Mouse (Mus musculus) hindbrain, embryonic 13.5 days (tissue): ENCODE data around the gene Mok. TPM values are rescaled to one million over a fixed set of nuclear protein-coding genes. Genes with fewer than 3 reads are reported as not detected.

ENCODE experiments used
- ATAC-seq: fragments of 200-750 bp; cut with Nextera tagmentation; 2 replicates; pipeline ENCODE4 v1.8.0; 2017; ENCODE audit warnings: moderate TSS enrichment; ENCODE audit not compliant: low FRiP score
- H3K27ac ChIP-seq: fragments of 300-500 bp; sonication (generic); 2 replicates; pipeline ENCODE4 v1.5.1; 2015; ENCODE audit warnings: inconsistent platforms, mild to moderate bottlenecking, moderate library complexity
- H3K27me3 ChIP-seq: fragments of 300-500 bp; sonication (generic); 2 replicates; pipeline ENCODE4 v1.6.1; 2015; ENCODE audit warnings: mild to moderate bottlenecking, inconsistent platforms
- H3K36me3 ChIP-seq: fragments of 300-500 bp; sonication (generic); 2 replicates; pipeline ENCODE4 v1.6.1; 2015; ENCODE audit warnings: mild to moderate bottlenecking, inconsistent platforms
- H3K4me1 ChIP-seq: fragments of 300-500 bp; sonication (generic); replicated peaks from 2 replicates; pipeline ENCODE4 v1.6.1; 2015; ENCODE audit warnings: inconsistent platforms
- H3K4me2 ChIP-seq: fragments of 300-500 bp; sonication (generic); 2 replicates; pipeline ENCODE4 v1.6.1; 2015; ENCODE audit warnings: inconsistent platforms, mild to moderate bottlenecking, moderate library complexity
- H3K4me3 ChIP-seq: fragments of 300-500 bp; sonication (generic); 2 replicates; pipeline ENCODE4 v1.5.1; 2015; ENCODE audit warnings: mild to moderate bottlenecking, inconsistent platforms
- H3K9ac ChIP-seq: fragments of 300-500 bp; sonication (generic); 2 replicates; pipeline ENCODE4 v1.6.1; 2015; ENCODE audit warnings: mild to moderate bottlenecking, inconsistent platforms
- H3K9me3 ChIP-seq: fragments of 300-500 bp; sonication (generic); 2 replicates; pipeline ENCODE4 v1.6.1; 2016; ENCODE audit warnings: inconsistent platforms
- WGBS: fragments of 180-500 bp; shearing (Covaris S2); methylation state at CpG from one replicate; pipeline ENCODE4 v1.1.7; 2015; 5-methylcytosine and 5-hydroxymethylcytosine counted together
- polyA plus RNA-seq: library from polyadenylated mRNA; unstranded; fragments of >200 nt; fragmentation: Nextera tagmentation; extraction: Ambion mirVana; gene quantifications from 2 replicates; pipeline ENCODE4 v1.2.1, GENCODE M21; 2015

The Mok gene
- polyA plus RNA-seq, 1 experiment from 2014 or later = 13.4 TPM

DNA sequence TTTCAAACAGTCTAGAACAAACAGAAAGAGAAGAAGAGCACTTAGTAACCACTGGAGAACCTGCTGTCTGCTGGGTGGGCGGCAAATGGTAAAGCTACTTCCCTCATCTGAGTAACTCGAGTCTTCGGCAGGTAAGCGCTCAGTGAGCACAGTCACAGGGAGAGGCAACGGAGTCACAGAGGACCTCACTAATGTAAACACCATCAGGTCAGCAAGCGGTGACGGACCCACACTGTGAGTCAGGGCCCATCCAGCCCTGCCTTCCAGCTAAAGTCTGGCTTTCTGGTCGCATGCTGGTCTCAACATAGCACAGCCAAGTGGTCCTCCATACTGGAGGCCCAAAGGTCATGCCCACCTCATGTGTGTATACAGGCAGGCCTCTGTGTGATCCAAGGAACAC is 21.4 kb downstream of the Mok start:
- H3K36me3 ChIP-seq = peaks cover 12% of the 10 kb centered on the region
- no peak for ATAC-seq
- H3K27me3 ChIP-seq = no peaks in the 10 kb centered on the region
- H3K9ac ChIP-seq = no peak overlapping the region
- WGBS = 80% methylated on average over 8 of the region's 8 CpGs
- no peaks in the 10 kb centered on the region for H3K9me3 ChIP-seq
- no peak overlapping the region for H3K27ac ChIP-seq
- H3K4me2 ChIP-seq = no peak overlapping the region
- H3K4me1 ChIP-seq = no peaks in the 10 kb centered on the region
- no peak overlapping the region for H3K4me3 ChIP-seq

DNA sequence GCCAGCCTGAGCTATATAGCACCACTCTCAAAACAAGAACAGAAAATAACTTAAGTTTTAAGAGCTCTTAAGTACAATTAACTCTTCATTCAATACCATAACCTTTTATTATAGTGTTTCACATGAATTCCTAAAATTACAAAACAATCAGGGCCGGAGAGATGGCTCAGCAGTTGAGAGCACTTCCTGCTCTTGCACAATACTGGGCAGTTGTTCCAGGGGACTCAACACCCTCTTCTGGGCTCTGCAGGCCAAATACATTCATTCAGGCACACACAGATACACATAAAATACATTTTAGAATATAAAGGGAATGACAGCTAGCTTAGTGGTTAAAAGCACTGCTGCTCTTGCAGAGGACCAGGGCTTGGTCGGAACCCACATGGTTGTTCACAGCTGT is 23.9 kb downstream of the Mok start:
- no peak overlapping the region for H3K4me3 ChIP-seq
- H3K4me1 ChIP-seq = no peaks in the 10 kb centered on the region
- peaks cover 27% of the 10 kb centered on the region for H3K36me3 ChIP-seq
- 97% methylated on average over 2 of the region's 2 CpGs for WGBS
- H3K9ac ChIP-seq = no peak overlapping the region
- no peaks in the 10 kb centered on the region for H3K9me3 ChIP-seq
- H3K27me3 ChIP-seq = no peaks in the 10 kb centered on the region
- no peak overlapping the region for H3K27ac ChIP-seq
- ATAC-seq = no peak
- H3K4me2 ChIP-seq = no peak overlapping the region

DNA sequence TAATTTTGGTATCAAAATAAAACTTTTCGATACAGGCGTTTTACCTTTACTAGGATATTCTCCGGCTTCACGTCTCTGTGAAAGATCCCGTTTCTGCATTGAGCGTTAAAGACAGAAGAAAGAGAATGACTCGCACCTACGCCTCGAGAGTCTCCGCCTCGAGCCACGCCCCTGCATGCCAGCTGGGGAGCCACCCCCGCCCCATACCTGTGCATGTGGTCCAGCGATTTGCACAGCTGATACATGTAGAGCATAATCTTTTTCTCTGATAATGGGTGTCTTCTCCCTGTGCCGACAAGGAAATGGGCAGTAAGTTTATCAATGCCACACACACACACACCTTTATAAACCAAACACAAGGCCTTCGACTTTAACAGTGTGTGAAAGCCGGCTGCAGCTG is 25.8 kb downstream of the Mok start:
- Histone ChIP-seq H3K4me2 (no peak overlapping the region), H3K27ac (no peak overlapping the region), H3K4me3 (no peak overlapping the region), H3K36me3 (peaks cover 36% of the 10 kb centered on the region), H3K9ac (no peak overlapping the region), H3K4me1 (no peaks in the 10 kb centered on the region), H3K9me3 (no peaks in the 10 kb centered on the region), H3K27me3 (no peaks in the 10 kb centered on the region)
- WGBS = 83% methylated on average over 17 of the region's 17 CpGs
- no peak for ATAC-seq

DNA sequence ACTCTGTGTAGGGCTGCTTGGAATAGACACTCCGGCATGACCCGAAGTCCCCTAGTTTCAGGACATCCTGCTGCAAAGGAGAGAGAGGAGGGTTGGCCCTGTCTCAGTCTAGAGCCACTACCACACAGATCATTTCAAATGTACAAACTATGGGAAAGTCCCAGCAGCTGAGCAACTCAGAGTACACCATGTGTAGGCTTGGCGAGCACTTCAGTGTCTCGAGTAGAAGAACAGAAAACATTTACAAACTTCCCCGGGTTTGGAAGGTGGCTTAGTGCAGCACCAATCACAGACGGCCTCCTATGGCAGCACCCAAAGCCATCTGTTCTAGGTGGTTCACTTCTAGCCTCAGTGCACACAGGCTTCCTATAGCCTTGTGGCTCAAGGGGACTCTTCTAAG is 27.1 kb downstream of the Mok start:
- Histone ChIP-seq H3K27ac (no peak overlapping the region), H3K9ac (no peak overlapping the region), H3K4me3 (no peak overlapping the region), H3K27me3 (no peaks in the 10 kb centered on the region), H3K36me3 (peaks cover 37% of the 10 kb centered on the region), H3K4me1 (0 out of 2 replicates have a peak, but pooled peaks cover 4% of the 10 kb centered on the region), H3K4me2 (no peak overlapping the region), H3K9me3 (no peaks in the 10 kb centered on the region)
- 90% methylated on average over 6 of the region's 6 CpGs for WGBS
- no peak for ATAC-seq

DNA sequence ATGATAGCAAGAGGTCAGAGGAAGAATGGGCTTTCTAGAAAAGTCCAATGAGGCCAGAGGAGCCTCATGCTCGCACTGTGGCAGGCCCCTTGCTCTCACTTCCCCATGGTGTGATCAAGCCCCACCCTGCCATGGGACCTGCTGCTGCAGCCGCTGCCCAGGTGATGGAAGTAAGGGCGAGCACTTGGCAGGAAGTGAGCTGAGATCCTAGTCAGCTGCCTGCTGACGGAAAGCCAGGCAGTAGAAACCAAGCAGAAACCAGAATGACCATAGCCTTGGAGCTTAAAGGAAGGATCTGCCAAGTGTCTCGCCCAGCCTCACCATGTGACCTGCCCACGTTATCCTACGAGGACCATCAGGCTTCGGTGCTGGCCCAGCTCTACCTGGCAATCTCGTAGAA is 27.6 kb downstream of the Mok start:
- no peak overlapping the region for H3K27ac ChIP-seq
- no peak overlapping the region for H3K4me3 ChIP-seq
- 95% methylated on average over 9 of the region's 9 CpGs for WGBS
- H3K4me1 ChIP-seq = 0 out of 2 replicates have a peak, but pooled peaks cover 9% of the 10 kb centered on the region
- no peak overlapping the region for H3K9ac ChIP-seq
- peaks cover 37% of the 10 kb centered on the region for H3K36me3 ChIP-seq
- H3K9me3 ChIP-seq = no peaks in the 10 kb centered on the region
- no peaks in the 10 kb centered on the region for H3K27me3 ChIP-seq
- H3K4me2 ChIP-seq = no peak overlapping the region
- no peak for ATAC-seq

DNA sequence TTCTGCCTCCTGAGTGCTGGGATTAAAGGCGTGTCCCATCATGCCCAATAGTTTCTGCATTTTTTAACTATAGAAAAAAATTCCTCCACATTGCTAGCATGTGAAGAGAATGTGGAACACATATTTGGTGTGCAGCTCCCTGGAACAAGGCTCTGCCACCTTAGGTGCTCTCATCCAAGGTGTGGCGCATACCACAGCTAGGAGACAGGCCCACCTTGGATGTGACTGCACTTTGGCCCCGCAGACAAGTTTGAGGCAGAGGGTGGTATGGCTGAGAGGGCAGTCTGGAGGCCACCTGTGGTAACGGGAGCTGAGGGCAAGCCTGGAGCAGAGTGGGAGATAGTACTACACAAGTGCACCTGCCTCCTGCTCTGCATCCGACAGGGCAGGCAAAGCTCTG is 31.9 kb downstream of the Mok start:
- Histone ChIP-seq H3K4me1 (peaks cover 19% of the 10 kb centered on the region), H3K27ac (peak overlapping the region; percentile 20; the same call in 1 of the 2 replicates), H3K4me3 (no peak overlapping the region), H3K27me3 (no peaks in the 10 kb centered on the region), H3K36me3 (peaks cover 53% of the 10 kb centered on the region), H3K9me3 (no peaks in the 10 kb centered on the region), H3K9ac (no peak overlapping the region), H3K4me2 (no peak overlapping the region)
- ATAC-seq = no peak
- WGBS = 86% methylated on average over 5 of the region's 5 CpGs

DNA sequence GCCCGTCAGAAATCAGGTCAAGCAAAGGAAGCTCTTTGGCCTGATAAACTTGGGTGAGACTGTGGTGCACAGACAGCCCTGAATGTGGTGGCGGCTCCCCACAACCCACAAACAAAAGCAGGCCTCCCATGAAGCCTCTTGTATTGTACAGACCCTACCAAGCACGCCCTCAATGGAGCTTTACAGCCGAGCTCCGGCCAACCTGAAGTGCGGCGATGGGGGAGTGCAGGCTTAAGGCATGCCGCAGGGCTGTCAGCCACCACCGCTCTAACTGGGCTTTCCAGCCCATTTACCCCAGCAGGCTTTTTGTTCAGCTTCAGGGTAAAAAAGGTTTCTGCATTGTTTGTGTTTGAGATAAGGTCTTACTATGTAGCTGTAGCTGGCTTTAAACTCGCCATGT is 32.3 kb downstream of the Mok start:
- Histone ChIP-seq H3K4me3 (no peak overlapping the region), H3K36me3 (peaks cover 51% of the 10 kb centered on the region), H3K4me1 (peaks cover 19% of the 10 kb centered on the region), H3K4me2 (no peak overlapping the region), H3K27ac (no peak overlapping the region; the same call in 1 of the 2 replicates), H3K9me3 (no peaks in the 10 kb centered on the region), H3K27me3 (no peaks in the 10 kb centered on the region), H3K9ac (0 out of 2 replicates have a peak overlapping the region, but pooled peaks have one; percentile 6)
- ATAC-seq = no peak
- WGBS = 17% methylated on average over 10 of the region's 10 CpGs

DNA sequence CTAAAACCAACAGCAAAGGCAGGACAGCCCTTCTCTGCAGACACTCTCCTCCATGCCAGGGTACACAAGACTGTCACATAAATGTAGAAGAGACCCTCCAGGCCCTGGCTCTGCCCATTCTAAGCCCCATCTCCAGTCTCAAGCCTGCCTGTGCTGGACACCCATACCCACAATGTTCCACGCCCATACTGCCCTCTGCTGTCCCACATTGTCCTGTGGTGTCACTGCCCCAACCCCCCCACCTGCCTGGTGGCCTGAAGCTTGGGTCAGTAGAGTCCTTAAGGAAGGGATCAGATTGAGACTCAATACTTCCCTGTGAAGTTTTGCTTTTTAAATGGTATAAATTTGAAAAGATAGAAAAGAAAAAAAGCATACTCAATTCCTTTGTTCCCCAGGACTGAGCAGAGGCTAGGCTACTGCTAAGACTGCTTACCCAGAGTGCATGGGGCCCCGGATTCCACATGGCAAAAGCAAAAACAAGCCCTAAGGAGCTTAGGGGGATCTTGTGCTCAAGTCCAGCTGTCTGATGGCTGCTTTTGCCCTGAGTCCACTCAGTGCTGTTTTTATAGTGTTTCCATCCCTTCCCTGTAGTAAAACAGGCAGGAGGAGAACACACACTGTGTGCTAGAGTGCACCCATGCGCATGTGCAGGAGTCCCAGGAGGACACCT is 34.3 kb downstream of the Mok start:
- Histone ChIP-seq H3K9ac (no peak overlapping the region), H3K4me1 (peaks cover 19% of the 10 kb centered on the region), H3K27ac (no peak overlapping the region), H3K36me3 (peaks cover 38% of the 10 kb centered on the region), H3K4me3 (no peak overlapping the region), H3K4me2 (no peak overlapping the region), H3K9me3 (no peaks in the 10 kb centered on the region), H3K27me3 (no peaks in the 10 kb centered on the region)
- 79% methylated on average over 3 of the region's 3 CpGs for WGBS
- no peak for ATAC-seq

DNA sequence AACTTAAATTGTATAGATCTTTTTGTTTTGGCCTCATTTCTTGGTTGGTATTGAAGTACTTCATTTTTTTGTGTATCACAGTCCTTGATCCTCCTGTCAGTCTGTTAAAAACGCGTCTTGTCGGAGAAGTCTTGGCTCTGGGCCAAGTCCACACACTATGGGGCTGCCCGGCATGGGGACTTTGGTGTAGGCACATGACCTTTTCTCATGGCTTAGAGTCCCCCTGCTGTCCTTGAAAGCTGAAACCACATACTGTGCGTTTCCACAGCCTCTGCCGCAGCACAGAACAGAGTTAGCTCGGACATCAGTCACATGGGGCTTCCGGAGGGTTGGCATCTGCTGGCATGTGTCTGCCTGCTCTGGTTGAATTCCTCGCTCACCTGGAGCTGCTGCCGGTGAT is 36.5 kb downstream of the Mok start:
- Histone ChIP-seq H3K36me3 (peaks cover 24% of the 10 kb centered on the region; the same call in 1 of the 2 replicates), H3K4me2 (no peak overlapping the region), H3K27ac (no peak overlapping the region), H3K9ac (no peak overlapping the region), H3K27me3 (no peaks in the 10 kb centered on the region), H3K4me3 (no peak overlapping the region), H3K9me3 (no peaks in the 10 kb centered on the region), H3K4me1 (peaks cover 17% of the 10 kb centered on the region)
- ATAC-seq = peak; percentile 72; the same call in 1 of the 2 replicates
- WGBS = 25% methylated on average over 10 of the region's 10 CpGs

DNA sequence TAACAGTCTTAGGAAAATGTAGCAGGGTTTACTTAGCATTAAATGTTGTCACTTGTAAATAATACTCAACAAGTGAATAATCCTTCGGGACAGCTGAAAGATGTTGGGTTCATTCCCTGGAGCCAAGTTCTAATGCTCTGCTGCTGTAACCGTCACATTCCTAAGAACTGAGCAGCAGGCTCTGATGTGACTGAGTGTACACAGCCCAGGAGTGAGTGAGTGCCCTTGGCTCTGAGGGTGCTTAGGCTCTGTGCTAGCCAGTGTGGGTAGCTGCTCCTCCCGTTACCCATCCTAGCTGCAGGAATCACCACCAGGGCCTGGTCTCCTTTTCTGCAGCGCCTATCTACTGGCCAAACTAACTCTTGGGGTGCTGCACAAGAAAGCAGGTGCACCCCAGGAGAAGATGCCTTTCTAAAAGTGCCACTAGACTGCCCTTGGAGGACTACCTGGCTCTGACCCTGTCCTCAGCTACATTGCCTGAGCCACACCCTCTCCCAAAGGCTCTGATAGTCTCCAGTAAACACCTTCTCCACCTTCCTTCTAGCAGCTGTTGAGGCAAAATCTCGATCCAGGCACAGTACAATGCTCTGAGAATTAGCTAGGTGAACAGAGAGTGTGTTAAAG is 38.0 kb downstream of the Mok start:
- Histone ChIP-seq H3K9ac (no peak overlapping the region), H3K4me2 (no peak overlapping the region), H3K36me3 (peaks cover 21% of the 10 kb centered on the region; the same call in 1 of the 2 replicates), H3K4me3 (no peak overlapping the region), H3K27ac (0 out of 2 replicates have a peak overlapping the region, but pooled peaks have one; percentile 30), H3K9me3 (no peaks in the 10 kb centered on the region), H3K4me1 (peaks cover 16% of the 10 kb centered on the region), H3K27me3 (no peaks in the 10 kb centered on the region)
- ATAC-seq = no peak
- 89% methylated on average over 5 of the region's 5 CpGs for whole genome bisulfite sequencing

DNA sequence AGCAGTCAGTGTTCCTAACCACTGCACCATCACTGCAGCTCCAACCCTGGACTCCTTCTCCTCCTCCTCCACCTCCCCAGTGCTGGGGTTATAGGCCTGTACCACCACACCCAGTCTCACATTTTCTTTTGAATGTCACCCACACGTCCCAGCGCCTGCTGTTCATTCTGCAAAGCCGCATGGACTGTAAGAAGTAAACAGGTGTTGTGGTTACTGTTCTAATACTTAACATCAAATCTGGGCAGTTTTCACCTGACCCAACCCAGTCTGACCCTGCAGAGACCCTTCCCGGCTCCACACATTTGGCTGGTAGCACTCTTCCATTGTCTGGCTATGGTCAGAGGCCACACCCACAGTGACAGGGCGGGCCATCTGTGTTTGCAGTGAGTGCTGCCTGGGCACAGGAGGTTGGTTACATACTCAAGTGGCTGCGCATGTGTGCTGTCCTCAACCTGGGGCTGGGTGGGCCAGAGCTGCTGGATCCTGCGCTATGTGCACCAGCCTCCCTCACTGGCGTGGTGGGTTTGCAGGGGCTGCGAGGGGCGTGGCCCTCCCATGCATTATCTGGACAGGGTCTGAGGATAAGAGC is 38.8 kb downstream of the Mok start:
- Histone ChIP-seq H3K27me3 (no peaks in the 10 kb centered on the region), H3K9me3 (no peaks in the 10 kb centered on the region), H3K4me2 (no peak overlapping the region), H3K9ac (no peak overlapping the region), H3K27ac (no peak overlapping the region), H3K36me3 (peaks cover 13% of the 10 kb centered on the region; the same call in 1 of the 2 replicates), H3K4me1 (peaks cover 20% of the 10 kb centered on the region), H3K4me3 (no peak overlapping the region)
- 82% methylated on average over 10 of the region's 10 CpGs for WGBS
- ATAC-seq = no peak

DNA sequence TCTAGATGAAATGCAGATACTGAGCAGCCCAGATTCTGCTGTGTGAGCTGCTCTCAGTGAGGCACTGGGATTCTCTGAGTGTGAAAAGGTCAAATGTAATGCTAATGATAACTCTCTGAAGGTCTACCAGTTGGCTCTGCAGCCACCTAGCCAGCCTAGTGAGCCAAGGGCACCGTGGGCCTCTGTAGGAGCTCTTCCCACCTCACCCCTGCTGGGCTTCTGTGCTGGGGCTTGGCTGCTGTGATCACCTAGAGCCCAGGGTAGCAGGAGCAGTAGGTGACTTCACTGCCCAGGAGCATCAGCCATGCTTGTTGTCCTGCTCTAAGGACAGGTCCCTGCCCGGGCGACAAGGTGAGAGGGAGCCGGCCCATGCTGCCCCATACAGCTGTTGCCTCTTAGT is 41.5 kb downstream of the Mok start:
- Histone ChIP-seq H3K27ac (peak overlapping the region; percentile 40; the same call in 1 of the 2 replicates), H3K4me3 (no peak overlapping the region), H3K27me3 (no peaks in the 10 kb centered on the region), H3K9ac (no peak overlapping the region), H3K36me3 (no peaks in the 10 kb centered on the region), H3K4me1 (peaks cover 13% of the 10 kb centered on the region), H3K9me3 (no peaks in the 10 kb centered on the region), H3K4me2 (no peak overlapping the region)
- ATAC-seq = no peak
- 93% methylated on average over 4 of the region's 4 CpGs for WGBS
